In the genomic region with DNA sequence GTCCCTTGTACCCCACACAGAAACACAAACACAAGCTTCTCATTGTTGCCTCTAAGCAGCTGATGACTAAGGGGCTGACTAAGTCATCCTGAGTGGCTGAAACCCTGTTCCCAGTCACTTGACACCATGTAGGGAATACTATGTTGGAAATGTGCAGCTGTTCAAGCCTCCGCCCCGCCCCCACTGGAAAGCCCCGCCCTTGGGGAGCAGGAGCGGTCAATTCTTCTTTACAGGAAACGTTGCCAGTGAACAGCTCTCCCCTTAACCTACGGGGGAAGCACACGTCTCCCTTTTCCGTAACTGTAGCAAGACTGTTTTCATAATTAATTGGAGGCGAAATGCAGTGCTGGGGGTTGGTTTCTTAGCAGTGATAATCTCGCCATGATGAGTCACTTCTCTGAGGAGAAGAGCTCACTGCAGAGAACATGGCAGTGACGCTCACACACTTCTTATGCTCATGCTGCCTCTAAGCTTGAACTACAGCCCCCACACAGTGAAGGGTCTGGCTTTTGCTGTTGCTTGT, we compare ENCODE assay signal across 8 mouse cellular contexts. TPM values are rescaled to one million over a fixed set of nuclear protein-coding genes. Genes with fewer than 3 reads are reported as not detected.
DNase-seq lines count a peak whose midpoint lies in the region; ATAC-seq and TF ChIP-seq lines count a peak whose summit lies in the region.

No protein-coding gene starts in this region.

- peak overlapping the region; percentile 25; the same call in 1 of the 2 replicates for H3K9ac ChIP-seq in heart, embryonic 14.5 days (ENCODE audit: low read length)
- H3K9ac ChIP-seq in kidney, postnatal 0 days (ENCODE audit: low read depth, low read length): no peak overlapping the region
- no peak overlapping the region for H3K9ac ChIP-seq in midbrain, postnatal 0 days (replicated peaks; ENCODE audit: low read length, poor library complexity, severe bottlenecking)

- peak overlapping the region; percentile 58 for H3K4me2 ChIP-seq in heart, embryonic 14.5 days (ENCODE audit: low read length)
- peak overlapping the region; percentile 55 for H3K4me2 ChIP-seq in kidney, postnatal 0 days (ENCODE audit: low read length)
- peak overlapping the region; percentile 33 for H3K4me2 ChIP-seq in midbrain, postnatal 0 days (ENCODE audit: low read depth, low read length, poor library complexity, severe bottlenecking)

- H3K27me3 ChIP-seq in forebrain, embryonic 10.5 days (ENCODE audit: poor library complexity, severe bottlenecking): no peaks in the 10 kb centered on the region
- no peaks in the 10 kb centered on the region for H3K27me3 ChIP-seq in heart, embryonic 14.5 days (ENCODE audit: control insufficient read depth, insufficient read depth, low read length)
- no peaks in the 10 kb centered on the region for H3K27me3 ChIP-seq in kidney, postnatal 0 days (ENCODE audit: insufficient read depth, low read length)
- no peaks in the 10 kb centered on the region for H3K27me3 ChIP-seq in midbrain, postnatal 0 days (ENCODE audit: insufficient read depth, low read length)
- no peaks in the 10 kb centered on the region for H3K27me3 ChIP-seq in testis, adult 2 months (ENCODE audit: control insufficient read depth, insufficient read depth, low read length)

- WGBS in forebrain, embryonic 10.5 days: 19% methylated on average over 11 of the region's 11 CpGs
- WGBS in heart, embryonic 14.5 days: 3% methylated on average over 11 of the region's 11 CpGs
- 3% methylated on average over 11 of the region's 11 CpGs for whole genome bisulfite sequencing in kidney, postnatal 0 days
- 17% methylated on average over 11 of the region's 11 CpGs for WGBS in midbrain, postnatal 0 days

- peaks cover 15% of the 10 kb centered on the region for H3K4me1 ChIP-seq in forebrain, embryonic 10.5 days
- H3K4me1 ChIP-seq in heart, embryonic 14.5 days (ENCODE audit: control insufficient read depth in 2 of 2, insufficient read depth in 2 of 2, low read length in 2 of 2): peaks cover 15 to 31% of the 10 kb centered on the region in 2 experiments
- 0 out of 2 replicates have a peak, but pooled peaks cover 5% of the 10 kb centered on the region for H3K4me1 ChIP-seq in kidney, postnatal 0 days (replicated peaks; ENCODE audit: insufficient read depth, low read length)
- no peaks in the 10 kb centered on the region for H3K4me1 ChIP-seq in midbrain, postnatal 0 days (ENCODE audit: insufficient read depth, low read length)
- peaks cover 2% of the 10 kb centered on the region; the same call in 1 of the 2 replicates for H3K4me1 ChIP-seq in testis, adult 2 months (ENCODE audit: control insufficient read depth, insufficient read depth, low read length)

- no peak for TF ChIP-seq CTCF in kidney, postnatal 0 days (IDR thresholded peaks at IDR 0.05; ENCODE audit: low read depth)
- no peak for TF ChIP-seq CTCF in midbrain, postnatal 0 days (IDR thresholded peaks at IDR 0.05)
- no peak for TF ChIP-seq CTCF in testis, adult 2 months (IDR thresholded peaks at IDR 0.05; ENCODE audit: control insufficient read depth, insufficient read depth, insufficient replicate concordance, low read depth, low read length)

- ATAC-seq in heart, embryonic 14.5 days (ENCODE audit: insufficient number of reproducible peaks, insufficient read depth, low FRiP score, low read depth): peak; percentile 77
- peak; percentile 80 for ATAC-seq in kidney, postnatal 0 days (replicated peaks; ENCODE audit: low FRiP score, low read depth)
- ATAC-seq in midbrain, postnatal 0 days (ENCODE audit: low FRiP score): peak; percentile 73

- peak overlapping the region; percentile 40 for H3K4me3 ChIP-seq in forebrain, embryonic 10.5 days
- peak overlapping the region; percentile 27 to 30; a peak in 3 of 4 replicates for H3K4me3 ChIP-seq in heart, embryonic 14.5 days (ENCODE audit: control insufficient read depth in 1 of 2, insufficient read depth in 1 of 2, low read depth in 1 of 2, low read length in 2 of 2)
- H3K4me3 ChIP-seq in kidney, postnatal 0 days (replicated peaks; ENCODE audit: low read depth, low read length): peak overlapping the region; percentile 30
- peak overlapping the region; percentile 18 for H3K4me3 ChIP-seq in midbrain, postnatal 0 days (ENCODE audit: low read depth, low read length)
- peak overlapping the region; percentile 26 for H3K4me3 ChIP-seq in testis, adult 2 months (ENCODE audit: control insufficient read depth, low read depth, low read length)

- no peak for TF ChIP-seq POLR2A in testis, adult 2 months (IDR thresholded peaks at IDR 0.05; ENCODE audit: control insufficient read depth, low read depth, low read length)

- H3K36me3 ChIP-seq in forebrain, embryonic 10.5 days (replicated peaks): no peaks in the 10 kb centered on the region
- no peaks in the 10 kb centered on the region for H3K36me3 ChIP-seq in heart, embryonic 14.5 days (ENCODE audit: control insufficient read depth, insufficient read depth, low read length)
- no peaks in the 10 kb centered on the region for H3K36me3 ChIP-seq in kidney, postnatal 0 days (ENCODE audit: insufficient read depth, low read length)
- H3K36me3 ChIP-seq in midbrain, postnatal 0 days (ENCODE audit: insufficient read depth, low read length): no peaks in the 10 kb centered on the region
- no peaks in the 10 kb centered on the region for H3K36me3 ChIP-seq in testis, adult 2 months (ENCODE audit: control insufficient read depth, insufficient read depth, low read length)

- H3K27ac ChIP-seq in forebrain, embryonic 10.5 days: peak overlapping the region; percentile 71; the same call in 1 of the 2 replicates
- peak overlapping the region; percentile 78 to 89 for H3K27ac ChIP-seq in heart, embryonic 14.5 days (replicated peaks in 1 of 2; ENCODE audit: control insufficient read depth in 1 of 2, insufficient read depth in 1 of 2, low read depth in 2 of 2, low read length in 2 of 2)
- peak overlapping the region; percentile 54; the same call in 1 of the 2 replicates for H3K27ac ChIP-seq in kidney, postnatal 0 days
- no peak overlapping the region; the same call in 1 of the 2 replicates for H3K27ac ChIP-seq in midbrain, postnatal 0 days (ENCODE audit: low read depth, low read length)
- no peak overlapping the region for H3K27ac ChIP-seq in testis, adult 2 months (ENCODE audit: control insufficient read depth, insufficient read depth, low read depth, low read length)

- H3K9me3 ChIP-seq in forebrain, embryonic 10.5 days: no peaks in the 10 kb centered on the region
- no peaks in the 10 kb centered on the region for H3K9me3 ChIP-seq in heart, embryonic 14.5 days (ENCODE audit: control insufficient read depth, low read length)
- H3K9me3 ChIP-seq in kidney, postnatal 0 days (replicated peaks; ENCODE audit: low read length): no peaks in the 10 kb centered on the region
- H3K9me3 ChIP-seq in midbrain, postnatal 0 days (ENCODE audit: low read length): no peaks in the 10 kb centered on the region

- DNase-seq in 3134 (ENCODE audit: extremely low read depth, insufficient read length, low spot score): peak; percentile 88
- peak; percentile 90 for DNase-seq in adrenal gland, adult 2 months
- peak; percentile 70 for DNase-seq in forebrain, embryonic 10.5 days (ENCODE audit: extremely low spot score, low spot score)
- peak; percentile 91 for DNase-seq in kidney, postnatal 0 days (ENCODE audit: low spot score)
- peak; percentile 76 for DNase-seq in liver
- peak; percentile 71 for DNase-seq in midbrain, postnatal 0 days (ENCODE audit: low spot score)

RNA-seq across cellular contexts. Expression of a gene that starts 27.7 kb away (rescaled TPM):
- 100 to 1,000 TPM; 110 to 136 TPM for total RNA-seq in adrenal gland, adult 2 months (2021)
- polyA plus RNA-seq in adrenal gland, adult 2 months (2012; rRNA removed): 1.8 and 3.6 TPM in 2 replicates
- polyA plus RNA-seq in forebrain, embryonic 10.5 days (2016; fragmentation: Nextera tagmentation; extraction: Ambion mirVana): 198 and 200 TPM in 2 replicates
- 537 and 540 TPM in 2 replicates for polyA plus RNA-seq in heart, embryonic 14.5 days (2014; fragmentation: Nextera tagmentation; extraction: Ambion mirVana)
- polyA plus RNA-seq in kidney, postnatal 0 days (2015; fragmentation: Nextera tagmentation; extraction: Ambion mirVana): 162 and 163 TPM in 2 replicates
- total RNA-seq in midbrain, postnatal 0 days (2014; rRNA removed): 209 and 212 TPM in 2 replicates
- polyA plus RNA-seq in midbrain, postnatal 0 days (2015; fragmentation: Nextera tagmentation; extraction: Ambion mirVana): 249 and 256 TPM in 2 replicates
- polyA plus RNA-seq in testis, adult 2 months (2012; rRNA removed): 34.9 and 60.3 TPM in 2 replicates

RNA-seq across cellular contexts. Expression of a gene that starts 39.5 kb away (rescaled TPM):
- 10 to 100 TPM; 54.7 to 62.0 TPM for total RNA-seq in adrenal gland, adult 2 months (2021)
- polyA plus RNA-seq in adrenal gland, adult 2 months (2012; rRNA removed): 9.9 and 16.3 TPM in 2 replicates
- polyA plus RNA-seq in forebrain, embryonic 10.5 days (2016; fragmentation: Nextera tagmentation; extraction: Ambion mirVana): 188 and 196 TPM in 2 replicates
- 110 and 125 TPM in 2 replicates for polyA plus RNA-seq in heart, embryonic 14.5 days (2014; fragmentation: Nextera tagmentation; extraction: Ambion mirVana)
- 256 and 259 TPM in 2 replicates for polyA plus RNA-seq in kidney, postnatal 0 days (2015; fragmentation: Nextera tagmentation; extraction: Ambion mirVana)
- total RNA-seq in midbrain, postnatal 0 days (2014; rRNA removed): 76.8 and 112 TPM in 2 replicates
- polyA plus RNA-seq in midbrain, postnatal 0 days (2015; fragmentation: Nextera tagmentation; extraction: Ambion mirVana): 124 and 141 TPM in 2 replicates
- polyA plus RNA-seq in testis, adult 2 months (2012; rRNA removed): 8.5 and 9.7 TPM in 2 replicates

Comparison
In these comparisons a context has a peak if more than half of its experiments do, and no peak if none do; other contexts are left out.
1. H3K27ac ChIP-seq: peak in forebrain, embryonic 10.5 days (single experiment), heart, embryonic 14.5 days (2 of 2) and kidney, postnatal 0 days (single experiment); none in midbrain, postnatal 0 days (single experiment) and testis, adult 2 months (single experiment).
2. Peak in every context shown above with its lines, with median percentiles within 50 percentile points of each other: DNase-seq, H3K4me3 ChIP-seq, ATAC-seq and H3K4me2 ChIP-seq.